Mouse (Mus musculus): ENCODE data around the gene Tead1. TPM values are rescaled to one million over a fixed set of nuclear protein-coding genes. Genes with fewer than 3 reads are reported as not detected.
A peak's percentile ranks its signal among the peaks of the same experiment; 100 is the strongest.

The Tead1 gene
- polyA plus RNA-seq, 1 experiment from 2014 or later: 32.6 TPM

- Histone ChIP-seq H3K36me3 (no peaks in the 10 kb centered on the region), H3K4me1 (peaks cover 70% of the 10 kb centered on the region), H3K4me3 (replicated peaks) (no peak overlapping the region), H3K27ac (replicated peaks) (no peak overlapping the region), H3K4me2 (replicated peaks) (no peak overlapping the region), H3K27me3 (no peaks in the 10 kb centered on the region), H3K9me3 (replicated peaks) (no peaks in the 10 kb centered on the region), H3K9ac (no peak overlapping the region)
- WGBS: 63% methylated on average over 8 of the region's 8 CpGs
- ATAC-seq (ENCODE audit: insufficient number of reproducible peaks, low FRiP score, low TSS enrichment, low read depth): no peak
Observed at GRCm38 (mm10) chr7:112797526-112798321, 118.6 kb downstream of the Tead1 start.

GRCm38 (mm10) chr7:112801706-112802105, 122.6 kb downstream of the Tead1 start:
- Histone ChIP-seq H3K4me2 (replicated peaks) (no peak overlapping the region), H3K27ac (replicated peaks) (no peak overlapping the region), H3K27me3 (no peaks in the 10 kb centered on the region), H3K9me3 (replicated peaks) (no peaks in the 10 kb centered on the region), H3K9ac (no peak overlapping the region), H3K4me3 (replicated peaks) (no peak overlapping the region), H3K36me3 (no peaks in the 10 kb centered on the region), H3K4me1 (peaks cover 60% of the 10 kb centered on the region)
- no peak for ATAC-seq (ENCODE audit: insufficient number of reproducible peaks, low FRiP score, low TSS enrichment, low read depth)
- 32% methylated on average over 8 of the region's 8 CpGs for WGBS

GRCm38 (mm10) chr7:112806718-112807400, 127.7 kb downstream of the Tead1 start:
- peak overlapping the region; percentile 85 for H3K27ac ChIP-seq (replicated peaks)
- no peaks in the 10 kb centered on the region for H3K9me3 ChIP-seq (replicated peaks)
- no peak overlapping the region for H3K9ac ChIP-seq
- no peaks in the 10 kb centered on the region for H3K36me3 ChIP-seq
- peak overlapping the region; percentile 49 for H3K4me2 ChIP-seq (replicated peaks)
- peak overlapping the region; percentile 28 for H3K4me3 ChIP-seq (replicated peaks)
- H3K4me1 ChIP-seq: peaks cover 52% of the 10 kb centered on the region
- H3K27me3 ChIP-seq: no peaks in the 10 kb centered on the region
- no peak for ATAC-seq (ENCODE audit: insufficient number of reproducible peaks, low FRiP score, low TSS enrichment, low read depth)
- 42% methylated on average over 2 of the region's 2 CpGs for WGBS

- 5% methylated on average over 6 of the region's 6 CpGs for WGBS
- no peaks in the 10 kb centered on the region for H3K27me3 ChIP-seq
- peaks cover 47% of the 10 kb centered on the region for H3K4me1 ChIP-seq
- no peaks in the 10 kb centered on the region for H3K36me3 ChIP-seq
- H3K4me3 ChIP-seq (replicated peaks): peak overlapping the region; percentile 28
- no peaks in the 10 kb centered on the region for H3K9me3 ChIP-seq (replicated peaks)
- peak; percentile 65; the same call in 1 of the 2 replicates for ATAC-seq (ENCODE audit: insufficient number of reproducible peaks, low FRiP score, low TSS enrichment, low read depth)
- no peak overlapping the region for H3K9ac ChIP-seq
- H3K27ac ChIP-seq (replicated peaks): peak overlapping the region; percentile 85
- peak overlapping the region; percentile 49 for H3K4me2 ChIP-seq (replicated peaks)
Observed at GRCm38 (mm10) chr7:112807401-112807751, 128.3 kb downstream of the Tead1 start.

- Histone ChIP-seq H3K27ac (replicated peaks) (peak overlapping the region; percentile 13; the same call in 1 of the 2 replicates), H3K9me3 (replicated peaks) (no peaks in the 10 kb centered on the region), H3K4me3 (replicated peaks) (no peak overlapping the region), H3K9ac (no peak overlapping the region), H3K27me3 (no peaks in the 10 kb centered on the region), H3K4me2 (replicated peaks) (no peak overlapping the region), H3K36me3 (no peaks in the 10 kb centered on the region), H3K4me1 (peaks cover 51% of the 10 kb centered on the region)
- no peak for ATAC-seq (ENCODE audit: insufficient number of reproducible peaks, low FRiP score, low TSS enrichment, low read depth)
- 31% methylated on average over 7 of the region's 7 CpGs for WGBS
Observed at GRCm38 (mm10) chr7:112810752-112811151, 131.6 kb downstream of the Tead1 start.

- Histone ChIP-seq H3K4me3 (replicated peaks) (no peak overlapping the region), H3K4me1 (peaks cover 37% of the 10 kb centered on the region), H3K27ac (replicated peaks) (no peak overlapping the region), H3K9me3 (replicated peaks) (no peaks in the 10 kb centered on the region), H3K36me3 (no peaks in the 10 kb centered on the region), H3K4me2 (replicated peaks) (no peak overlapping the region), H3K27me3 (no peaks in the 10 kb centered on the region), H3K9ac (no peak overlapping the region)
- WGBS: 77% methylated on average over 10 of the region's 10 CpGs
- no peak for ATAC-seq (ENCODE audit: insufficient number of reproducible peaks, low FRiP score, low TSS enrichment, low read depth)
Observed at GRCm38 (mm10) chr7:112812037-112812775, 133.1 kb downstream of the Tead1 start.

- H3K27ac ChIP-seq (replicated peaks): 0 out of 2 replicates have a peak overlapping the region, but pooled peaks have one; percentile 30
- WGBS: 86% methylated on average over 7 of the region's 7 CpGs
- no peak overlapping the region for H3K9ac ChIP-seq
- H3K36me3 ChIP-seq: no peaks in the 10 kb centered on the region
- H3K4me3 ChIP-seq (replicated peaks): no peak overlapping the region
- H3K27me3 ChIP-seq: no peaks in the 10 kb centered on the region
- no peak overlapping the region for H3K4me2 ChIP-seq (replicated peaks)
- no peak for ATAC-seq (ENCODE audit: insufficient number of reproducible peaks, low FRiP score, low TSS enrichment, low read depth)
- H3K4me1 ChIP-seq: peaks cover 36% of the 10 kb centered on the region
- no peaks in the 10 kb centered on the region for H3K9me3 ChIP-seq (replicated peaks)
Observed at GRCm38 (mm10) chr7:112813163-112813562, 134.0 kb downstream of the Tead1 start.

GRCm38 (mm10) chr7:112813731-112814306, 134.7 kb downstream of the Tead1 start:
- Histone ChIP-seq H3K9me3 (replicated peaks) (no peaks in the 10 kb centered on the region), H3K4me3 (replicated peaks) (no peak overlapping the region), H3K4me2 (replicated peaks) (no peak overlapping the region), H3K27me3 (no peaks in the 10 kb centered on the region), H3K36me3 (no peaks in the 10 kb centered on the region), H3K9ac (no peak overlapping the region), H3K4me1 (peaks cover 36% of the 10 kb centered on the region), H3K27ac (replicated peaks) (0 out of 2 replicates have a peak overlapping the region, but pooled peaks have one; percentile 30)
- WGBS: 42% methylated on average over 8 of the region's 8 CpGs
- ATAC-seq (ENCODE audit: insufficient number of reproducible peaks, low FRiP score, low TSS enrichment, low read depth): no peak

- no peak overlapping the region for H3K4me2 ChIP-seq (replicated peaks)
- ATAC-seq (ENCODE audit: insufficient number of reproducible peaks, low FRiP score, low TSS enrichment, low read depth): no peak
- H3K9ac ChIP-seq: no peak overlapping the region
Observed at GRCm38 (mm10) chr7:112816016-112816415, 136.9 kb downstream of the Tead1 start.

GRCm38 (mm10) chr7:112819833-112820232, 140.7 kb downstream of the Tead1 start:
- H3K27ac ChIP-seq (replicated peaks): no peak overlapping the region
- H3K4me2 ChIP-seq (replicated peaks): no peak overlapping the region
- no peak overlapping the region for H3K4me3 ChIP-seq (replicated peaks)
- H3K9me3 ChIP-seq (replicated peaks): no peaks in the 10 kb centered on the region
- no peak overlapping the region for H3K9ac ChIP-seq
- ATAC-seq (ENCODE audit: insufficient number of reproducible peaks, low FRiP score, low TSS enrichment, low read depth): no peak
- 61% methylated on average over 4 of the region's 4 CpGs for WGBS
- no peaks in the 10 kb centered on the region for H3K27me3 ChIP-seq
- peaks cover 58% of the 10 kb centered on the region for H3K4me1 ChIP-seq
- H3K36me3 ChIP-seq: no peaks in the 10 kb centered on the region

More at GRCm38 (mm10) chr7:112816016-112816415, 136.9 kb downstream of the Tead1 start:
- no peaks in the 10 kb centered on the region for H3K27me3 ChIP-seq
- 61% methylated on average over 5 of the region's 5 CpGs for WGBS
- no peak overlapping the region for H3K27ac ChIP-seq (replicated peaks)
- no peak overlapping the region for H3K4me3 ChIP-seq (replicated peaks)
- H3K9me3 ChIP-seq (replicated peaks): no peaks in the 10 kb centered on the region
- H3K4me1 ChIP-seq: peaks cover 40% of the 10 kb centered on the region
- H3K36me3 ChIP-seq: no peaks in the 10 kb centered on the region

GRCm38 (mm10) chr7:112822879-112823278, 143.8 kb downstream of the Tead1 start:
- no peaks in the 10 kb centered on the region for H3K9me3 ChIP-seq (replicated peaks)
- WGBS: 17% methylated on average over 5 of the region's 5 CpGs
- H3K27ac ChIP-seq (replicated peaks): peak overlapping the region; percentile 72
- H3K4me2 ChIP-seq (replicated peaks): peak overlapping the region; percentile 34
- peaks cover 79% of the 10 kb centered on the region for H3K4me1 ChIP-seq
- no peak overlapping the region for H3K9ac ChIP-seq
- H3K4me3 ChIP-seq (replicated peaks): no peak overlapping the region
- ATAC-seq (ENCODE audit: insufficient number of reproducible peaks, low FRiP score, low TSS enrichment, low read depth): no peak
- no peaks in the 10 kb centered on the region for H3K27me3 ChIP-seq
- no peaks in the 10 kb centered on the region for H3K36me3 ChIP-seq
